Mouse (Mus musculus) heart, embryonic 16.5 days (tissue): Measurements from ENCODE around the gene Zbtb16. TPM values are rescaled to one million over a fixed set of nuclear protein-coding genes. Genes with fewer than 3 reads are reported as not detected.

Experiments
- ATAC-seq: fragments of 200-750 bp; cut with Nextera tagmentation; replicated peaks from 2 replicates; pipeline ENCODE4 v1.8.0; 2017; ENCODE audit warnings: moderate number of reproducible peaks; ENCODE audit not compliant: insufficient read depth, low FRiP score; ENCODE audit errors: extremely low read depth
- H3K27ac ChIP-seq: fragments of 300-500 bp; sonication (generic); 2 replicates; pipeline ENCODE4 v1.5.1; 2014; ENCODE audit warnings: mild to moderate bottlenecking, low read length, control low read depth, moderate library complexity
- H3K27me3 ChIP-seq: fragments of 300-500 bp; sonication (generic); 2 replicates; pipeline ENCODE4 v1.6.1; 2014; ENCODE audit warnings: low read length, mixed read lengths; ENCODE audit not compliant: control insufficient read depth, insufficient read depth
- H3K36me3 ChIP-seq: fragments of 300-500 bp; sonication (generic); 2 replicates; pipeline ENCODE4 v1.6.1; 2014; ENCODE audit not compliant: control insufficient read depth, insufficient read depth
- H3K4me1 ChIP-seq: fragments of 300-500 bp; sonication (generic); 2 replicates; pipeline ENCODE4 v1.6.1; 2014; ENCODE audit warnings: low read length, mixed read lengths; ENCODE audit not compliant: control insufficient read depth, insufficient read depth
- H3K4me2 ChIP-seq: fragments of 300-500 bp; sonication (generic); 2 replicates; pipeline ENCODE4 v1.6.1; 2014; ENCODE audit warnings: low read depth, mild to moderate bottlenecking, control low read depth, low read length
- H3K4me3 ChIP-seq: fragments of 300-500 bp; sonication (generic); 2 replicates; pipeline ENCODE4 v1.5.1; 2014; ENCODE audit warnings: mild to moderate bottlenecking, control low read depth, low read length
- H3K9ac ChIP-seq: fragments of 300-500 bp; sonication (generic); 2 replicates; pipeline ENCODE4 v1.6.1; 2014; ENCODE audit warnings: low read length, control low read depth
- H3K9me3 ChIP-seq: fragments of 300-500 bp; sonication (generic); replicated peaks from 2 replicates; pipeline ENCODE4 v1.6.1; 2016; ENCODE audit warnings: low read length; ENCODE audit not compliant: control insufficient read depth
- WGBS: fragments of 180-500 bp; shearing (Covaris S2); extraction: QIAGEN DNeasy Blood & Tissue Kit; methylation state at CpG from one replicate; pipeline ENCODE4 v1.1.7; 2014; 5-methylcytosine and 5-hydroxymethylcytosine counted together
- polyA plus RNA-seq: library from polyadenylated mRNA; unstranded; fragments of >200 nt; fragmentation: Nextera tagmentation; extraction: Ambion mirVana; gene quantifications from 2 replicates; pipeline ENCODE4 v1.2.1, GENCODE M21; 2015

Gene Zbtb16
- polyA plus RNA-seq, 1 experiment from 2014 or later: 10.4 TPM

GRCm38 (mm10) chr9:48821916-48822585 is 14.0 kb downstream of the Zbtb16 start:
- Histone ChIP-seq H3K4me1 (peaks cover 40% of the 10 kb centered on the region), H3K27me3 (peaks cover 4% of the 10 kb centered on the region), H3K9me3 (no peaks in the 10 kb centered on the region), H3K36me3 (no peaks in the 10 kb centered on the region), H3K27ac (no peak overlapping the region), H3K4me2 (no peak overlapping the region), H3K4me3 (no peak overlapping the region), H3K9ac (no peak overlapping the region)
- 75% methylated on average over 15 of the region's 15 CpGs for WGBS
- ATAC-seq: no peak

GRCm38 (mm10) chr9:48821431-48821830 is 14.6 kb downstream of the Zbtb16 start:
- ATAC-seq: no peak
- Histone ChIP-seq H3K27ac (0 out of 2 replicates have a peak overlapping the region, but pooled peaks have one; percentile 4), H3K4me2 (no peak overlapping the region), H3K9ac (no peak overlapping the region), H3K36me3 (no peaks in the 10 kb centered on the region), H3K4me1 (peaks cover 45% of the 10 kb centered on the region), H3K9me3 (no peaks in the 10 kb centered on the region), H3K4me3 (no peak overlapping the region), H3K27me3 (peaks cover 4% of the 10 kb centered on the region)
- 82% methylated on average over 9 of the region's 9 CpGs for WGBS

- H3K4me2 ChIP-seq: no peak overlapping the region
- WGBS: 34% methylated on average over 3 of the region's 3 CpGs
- peak; percentile 9; the same call in 1 of the 2 replicates for ATAC-seq
- peaks cover 4% of the 10 kb centered on the region for H3K27me3 ChIP-seq
- no peak overlapping the region for H3K4me3 ChIP-seq
- no peaks in the 10 kb centered on the region for H3K9me3 ChIP-seq
- peaks cover 45% of the 10 kb centered on the region for H3K4me1 ChIP-seq
- H3K9ac ChIP-seq: no peak overlapping the region
- H3K36me3 ChIP-seq: no peaks in the 10 kb centered on the region
- no peak overlapping the region for H3K27ac ChIP-seq
Observed at GRCm38 (mm10) chr9:48820791-48821190, 15.2 kb downstream of the Zbtb16 start.

GRCm38 (mm10) chr9:48819695-48820094 is 16.3 kb downstream of the Zbtb16 start:
- no peak overlapping the region for H3K9ac ChIP-seq
- peaks cover 4% of the 10 kb centered on the region for H3K27me3 ChIP-seq
- no peak overlapping the region for H3K4me3 ChIP-seq
- H3K36me3 ChIP-seq: no peaks in the 10 kb centered on the region
- ATAC-seq: no peak
- 57% methylated on average over 10 of the region's 10 CpGs for WGBS
- no peak overlapping the region for H3K4me2 ChIP-seq
- H3K9me3 ChIP-seq: no peaks in the 10 kb centered on the region
- no peak overlapping the region for H3K27ac ChIP-seq
- H3K4me1 ChIP-seq: peaks cover 49% of the 10 kb centered on the region

GRCm38 (mm10) chr9:48819137-48819536 is 16.9 kb downstream of the Zbtb16 start:
- no peak overlapping the region for H3K4me3 ChIP-seq
- H3K4me1 ChIP-seq: peaks cover 52% of the 10 kb centered on the region
- no peak overlapping the region for H3K9ac ChIP-seq
- H3K36me3 ChIP-seq: no peaks in the 10 kb centered on the region
- no peak for ATAC-seq
- H3K27me3 ChIP-seq: peaks cover 4% of the 10 kb centered on the region
- no peak overlapping the region for H3K4me2 ChIP-seq
- WGBS: 74% methylated on average over 3 of the region's 3 CpGs
- H3K9me3 ChIP-seq: no peaks in the 10 kb centered on the region
- no peak overlapping the region for H3K27ac ChIP-seq

- H3K36me3 ChIP-seq: no peaks in the 10 kb centered on the region
- H3K9ac ChIP-seq: no peak overlapping the region; the same call in 1 of the 2 replicates
- ATAC-seq: no peak
- no peak overlapping the region for H3K4me2 ChIP-seq
- H3K27me3 ChIP-seq: peaks cover 4% of the 10 kb centered on the region; the same call in 1 of the 2 replicates
- no peak overlapping the region for H3K27ac ChIP-seq
- H3K4me3 ChIP-seq: no peak overlapping the region
- H3K9me3 ChIP-seq: no peaks in the 10 kb centered on the region
- peaks cover 42% of the 10 kb centered on the region for H3K4me1 ChIP-seq
- WGBS: 77% methylated on average over 4 of the region's 4 CpGs
Observed at GRCm38 (mm10) chr9:48817907-48818306, 18.1 kb downstream of the Zbtb16 start.

GRCm38 (mm10) chr9:48817399-48817793 is 18.6 kb downstream of the Zbtb16 start:
- no peak overlapping the region for H3K4me2 ChIP-seq

GRCm38 (mm10) chr9:48816678-48817398 is 19.2 kb downstream of the Zbtb16 start:
- no peak for ATAC-seq
- Histone ChIP-seq H3K27me3 (peaks cover 3% of the 10 kb centered on the region), H3K4me1 (peaks cover 39% of the 10 kb centered on the region), H3K9me3 (no peaks in the 10 kb centered on the region), H3K4me2 (no peak overlapping the region), H3K27ac (peak overlapping the region; percentile 7; the same call in 1 of the 2 replicates), H3K4me3 (no peak overlapping the region), H3K36me3 (no peaks in the 10 kb centered on the region), H3K9ac (no peak overlapping the region)
- WGBS: 34% methylated on average over 10 of the region's 10 CpGs

More at GRCm38 (mm10) chr9:48817399-48817793, 18.6 kb downstream of the Zbtb16 start:
- H3K4me3 ChIP-seq: no peak overlapping the region
- H3K9me3 ChIP-seq: no peaks in the 10 kb centered on the region
- H3K27ac ChIP-seq: no peak overlapping the region
- peaks cover 39% of the 10 kb centered on the region for H3K4me1 ChIP-seq
- WGBS: 52% methylated on average over 7 of the region's 7 CpGs
- H3K36me3 ChIP-seq: no peaks in the 10 kb centered on the region
- H3K27me3 ChIP-seq: peaks cover 1% of the 10 kb centered on the region; the same call in 1 of the 2 replicates
- ATAC-seq: peak; percentile 79
- peak overlapping the region; percentile 39; the same call in 1 of the 2 replicates for H3K9ac ChIP-seq

- Histone ChIP-seq H3K27me3 (peaks cover 6% of the 10 kb centered on the region), H3K27ac (no peak overlapping the region), H3K4me2 (no peak overlapping the region), H3K36me3 (no peaks in the 10 kb centered on the region), H3K4me1 (peaks cover 35% of the 10 kb centered on the region), H3K9ac (no peak overlapping the region), H3K4me3 (no peak overlapping the region), H3K9me3 (no peaks in the 10 kb centered on the region)
- 90% methylated on average over 9 of the region's 9 CpGs for WGBS
- ATAC-seq: no peak
Observed at GRCm38 (mm10) chr9:48816157-48816556, 19.9 kb downstream of the Zbtb16 start.
